Mouse (Mus musculus) gastrocnemius, adult 2 months (tissue): ENCODE results near the gene Ltbp1. TPM values are rescaled to one million over a fixed set of nuclear protein-coding genes. Genes with fewer than 3 reads are reported as not detected.
A peak's percentile ranks its signal among the peaks of the same experiment; 100 is the strongest.

ENCODE experiments used
- DNase-seq: peaks from one replicate; pipeline ENCODE4 v3.0.0; 2022
- H3K27ac ChIP-seq: fragments of 200-600 bp; 2 replicates; pipeline ENCODE4 v1.8.1; 2022; ENCODE audit warnings: mild to moderate bottlenecking
- H3K4me3 ChIP-seq: fragments of 200-600 bp; 2 replicates; pipeline ENCODE4 v1.8.1; 2022; ENCODE audit warnings: mild to moderate bottlenecking, moderate library complexity
- CTCF ChIP-seq: fragments of 200-600 bp; IDR thresholded peaks from 2 replicates; pipeline ENCODE4 v1.8.1; 2022; ENCODE audit warnings: antibody characterized with exemption, mild to moderate bottlenecking, moderate library complexity
- intact Hi-C: fragments of 180-260 bp; cut with DNase I; formaldehyde crosslinking; loops from one replicate; pipeline ENCODE4 v1.15.1; 2025
- total RNA-seq, 2 experiments: library from RNA; stranded (reverse); gene quantifications; 2 replicates each; pipeline ENCODE4 v1.2.3; 2021

Ltbp1 gene
- total RNA-seq, 2 experiments from 2014 or later: 8.9 to 11.0 TPM

DNA sequence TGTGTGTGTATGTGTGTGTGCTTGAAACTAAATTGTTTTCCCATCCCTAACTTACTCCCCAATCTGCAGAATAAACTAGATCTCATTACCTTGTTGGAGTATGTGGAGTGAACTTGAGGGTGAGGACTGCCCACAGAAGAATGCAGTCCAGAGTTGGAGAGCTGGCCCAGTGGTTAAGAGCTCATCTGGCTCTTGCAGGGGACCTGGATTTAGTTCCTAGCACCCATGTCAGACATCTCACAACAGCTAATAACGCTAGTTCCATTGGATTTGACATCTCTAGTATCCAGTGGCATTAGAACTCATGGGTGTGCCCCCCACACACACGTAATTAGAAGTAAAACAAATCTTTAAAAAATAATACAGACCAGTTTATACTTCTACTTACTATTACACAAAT lies 428.8 kb downstream of the Ltbp1 start:
- intact Hi-C loops: no loop called here
- H3K4me3 ChIP-seq: no peak overlapping the region
- no peak for TF ChIP-seq CTCF
- DNase-seq: no peak
- H3K27ac ChIP-seq: no peak overlapping the region

DNA sequence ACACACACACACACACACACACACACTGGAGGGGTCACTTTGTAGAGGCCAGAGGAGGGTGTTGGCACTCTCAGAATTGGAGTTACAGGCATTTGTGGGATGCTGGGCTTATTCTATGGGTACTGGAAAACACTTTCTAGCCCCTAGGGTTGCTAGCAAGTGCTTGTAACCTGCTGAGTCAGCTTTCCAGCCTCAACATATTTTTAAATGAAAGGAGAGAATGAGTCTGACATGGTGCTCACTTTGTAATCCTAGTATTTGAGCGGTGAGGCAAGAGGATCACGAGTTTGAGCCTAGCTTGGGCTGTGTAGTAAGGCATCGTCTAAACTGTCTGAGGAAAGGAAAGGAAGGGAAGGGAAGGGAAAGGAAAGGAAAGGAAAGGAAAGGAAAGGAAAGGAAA lies 429.5 kb downstream of the Ltbp1 start:
- no peak for TF ChIP-seq CTCF
- Histone ChIP-seq H3K27ac (peak overlapping the region; percentile 38; the same call in 1 of the 2 replicates), H3K4me3 (no peak overlapping the region)
- intact Hi-C loops: no loop called here
- no peak for DNase-seq

DNA sequence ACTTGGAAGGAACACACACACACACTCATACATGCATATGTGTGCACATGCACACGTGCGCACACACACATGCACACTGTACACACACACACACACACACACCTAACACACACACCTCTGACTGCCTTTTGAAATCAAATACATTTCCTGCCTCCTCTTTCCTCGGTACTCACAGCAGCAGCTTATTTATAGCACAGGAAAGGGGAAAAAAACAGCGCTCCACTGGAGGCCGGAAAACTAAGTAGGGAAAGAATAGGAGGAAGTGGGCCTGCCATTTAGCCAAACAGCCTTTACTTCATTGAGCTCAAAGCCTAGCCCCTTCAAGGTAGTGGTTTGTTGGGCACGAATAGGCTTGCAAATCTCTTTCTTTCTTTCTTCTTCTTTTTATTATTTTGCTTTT lies 430.2 kb downstream of the Ltbp1 start, which contains the start of gene Rasgrp3:
Gene Rasgrp3 (plus strand): TSS at position 298 of the 400 bp plus-strand sequence.
- Histone ChIP-seq H3K27ac (peak within 1 kb of the TSS; percentile 92), H3K4me3 (peak within 1 kb of the TSS; percentile 73)
- TF ChIP-seq CTCF: no peak
- peak; percentile 40 for DNase-seq
- intact Hi-C loops: no loop called here

DNA sequence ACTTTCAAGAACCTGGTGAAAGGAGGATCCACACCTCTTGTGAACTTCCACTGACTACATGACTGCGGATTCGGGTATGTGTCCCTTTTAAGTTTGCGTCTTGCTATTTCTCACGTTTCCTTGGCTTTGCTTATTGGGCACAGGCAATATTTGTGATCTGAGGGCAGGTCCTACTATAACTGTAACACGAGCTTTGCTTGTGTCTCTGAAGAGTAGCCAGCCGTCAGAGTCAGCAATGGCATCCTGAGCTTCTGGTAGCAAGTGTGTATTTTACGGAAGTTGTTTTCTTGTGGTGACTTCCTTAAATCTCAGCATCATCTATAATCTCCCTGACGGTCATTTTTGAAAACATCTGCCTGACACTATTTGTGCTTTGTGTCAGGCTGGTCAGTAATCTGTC lies 430.7 kb downstream of the Ltbp1 start:
- DNase-seq: peak; percentile 69
- intact Hi-C loops: no loop called here
- peak overlapping the region; percentile 92 for H3K27ac ChIP-seq

DNA sequence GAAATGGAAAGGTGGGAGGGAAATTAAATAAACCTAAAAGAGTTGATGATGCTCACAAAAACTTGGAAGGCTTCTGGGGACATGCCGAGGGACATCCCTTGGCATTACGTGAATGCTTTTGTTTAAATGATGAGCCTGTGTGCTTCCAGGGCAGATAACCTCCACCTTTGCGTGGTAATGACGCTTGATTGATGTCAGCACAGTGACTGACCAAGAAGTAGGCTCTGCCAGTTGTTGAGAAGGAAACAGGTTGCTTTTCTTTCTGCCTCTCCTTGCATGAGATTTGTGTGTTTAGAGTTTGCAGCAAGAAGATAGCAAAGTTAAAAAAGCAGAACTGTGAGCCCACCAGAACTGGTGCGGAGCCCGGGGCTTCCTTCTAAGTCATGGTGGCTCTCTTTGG lies 431.5 kb downstream of the Ltbp1 start:
- intact Hi-C loops: no loop called here
- Histone ChIP-seq H3K4me3 (peak overlapping the region; percentile 73), H3K27ac (peak overlapping the region; percentile 92)
- no peak for TF ChIP-seq CTCF
- no peak for DNase-seq

More for the DNA sequence above, 430.7 kb downstream of the Ltbp1 start:
- TF ChIP-seq CTCF: no peak
- H3K4me3 ChIP-seq: peak overlapping the region; percentile 73

DNA sequence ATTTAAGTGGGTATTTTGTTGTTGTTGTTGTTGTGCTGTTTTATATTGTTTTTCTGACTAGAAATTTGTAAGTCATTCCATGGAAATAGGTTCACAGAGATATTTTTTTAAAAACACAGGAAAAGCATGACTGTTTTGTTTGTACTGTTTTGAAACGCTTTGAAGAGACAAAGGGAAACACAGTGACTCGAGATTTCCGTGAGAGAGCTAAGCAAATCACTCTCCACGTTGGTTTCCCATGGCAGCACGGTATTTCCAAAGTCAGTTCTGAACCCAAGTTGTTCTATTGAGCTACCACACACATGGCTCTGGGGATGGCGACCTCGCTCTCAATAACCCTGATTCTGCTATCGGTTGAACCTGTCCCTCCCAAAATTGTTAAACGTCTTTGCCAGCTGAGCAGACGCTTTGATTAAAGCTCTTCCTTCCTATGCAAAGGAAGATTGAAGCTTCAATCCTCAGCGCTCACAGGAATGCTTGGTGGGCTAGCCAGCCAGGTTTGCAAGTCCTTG lies 431.9 kb downstream of the Ltbp1 start:
- Histone ChIP-seq H3K4me3 (peak overlapping the region; percentile 73), H3K27ac (peak overlapping the region; percentile 92)
- TF ChIP-seq CTCF: no peak
- no peak for DNase-seq
- intact Hi-C loops: no loop called here

DNA sequence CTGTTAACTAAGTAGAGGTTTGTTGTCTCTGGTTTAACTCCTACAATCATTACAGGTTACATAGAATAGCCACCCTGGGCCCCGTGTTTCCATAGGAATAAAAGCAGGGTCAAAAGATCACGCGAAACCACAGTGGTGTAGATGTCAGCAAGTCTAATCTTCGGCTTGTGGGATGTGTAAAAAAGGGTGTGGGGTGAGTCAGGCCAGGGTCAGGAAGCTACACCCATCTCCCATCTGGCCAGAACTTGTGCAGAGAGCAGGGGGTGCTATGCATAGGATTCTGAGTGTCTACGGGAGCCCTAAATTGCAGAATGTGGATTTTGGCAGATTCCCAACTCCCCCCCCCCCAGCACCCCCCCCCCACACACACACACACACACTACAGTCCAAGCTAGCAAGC lies 432.8 kb downstream of the Ltbp1 start:
- intact Hi-C loops: no loop called here
- TF ChIP-seq CTCF: no peak
- H3K4me3 ChIP-seq: peak overlapping the region; percentile 73
- H3K27ac ChIP-seq: peak overlapping the region; percentile 92
- DNase-seq: no peak

DNA sequence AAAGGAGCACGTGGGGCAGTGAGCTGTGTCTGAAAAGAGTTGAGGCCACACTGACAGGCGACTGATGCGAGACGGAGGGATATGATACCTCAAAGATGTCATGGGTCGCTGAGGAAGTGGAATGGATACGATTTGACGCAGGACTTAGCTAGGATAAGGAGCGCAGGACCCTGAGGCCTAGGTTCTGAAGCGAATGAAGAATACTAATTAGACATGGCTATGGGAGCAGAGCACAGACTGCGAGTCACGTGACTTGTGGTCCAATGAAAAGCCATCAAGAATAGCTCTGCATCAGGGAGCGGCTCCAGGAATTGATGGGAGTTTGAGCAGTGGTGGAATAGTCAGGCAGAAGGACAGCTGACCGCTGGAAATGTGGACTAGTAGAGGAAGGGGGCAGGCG lies 433.7 kb downstream of the Ltbp1 start:
- no peak for TF ChIP-seq CTCF
- intact Hi-C loops: no loop called here
- Histone ChIP-seq H3K4me3 (peak overlapping the region; percentile 73), H3K27ac (peak overlapping the region; percentile 92)
- no peak for DNase-seq

DNA sequence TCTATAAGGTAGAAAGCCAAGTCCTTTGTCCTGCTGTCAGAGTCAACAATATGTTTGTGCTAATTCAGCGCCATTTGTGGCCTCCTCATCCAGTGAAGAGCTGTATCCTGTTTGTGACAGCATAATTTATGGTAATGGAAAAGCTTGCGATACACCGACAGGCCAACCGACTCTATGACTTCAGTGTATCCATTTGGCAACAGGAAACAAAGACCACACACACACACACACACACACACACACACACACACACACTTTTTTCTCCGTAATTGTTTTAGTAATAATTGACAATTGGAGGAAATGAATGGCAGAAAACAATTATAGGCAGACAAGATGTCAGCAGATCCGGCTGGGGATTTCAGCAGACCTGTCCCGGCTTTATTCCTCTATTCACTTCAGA lies 435.3 kb downstream of the Ltbp1 start:
- no peak for TF ChIP-seq CTCF

DNA sequence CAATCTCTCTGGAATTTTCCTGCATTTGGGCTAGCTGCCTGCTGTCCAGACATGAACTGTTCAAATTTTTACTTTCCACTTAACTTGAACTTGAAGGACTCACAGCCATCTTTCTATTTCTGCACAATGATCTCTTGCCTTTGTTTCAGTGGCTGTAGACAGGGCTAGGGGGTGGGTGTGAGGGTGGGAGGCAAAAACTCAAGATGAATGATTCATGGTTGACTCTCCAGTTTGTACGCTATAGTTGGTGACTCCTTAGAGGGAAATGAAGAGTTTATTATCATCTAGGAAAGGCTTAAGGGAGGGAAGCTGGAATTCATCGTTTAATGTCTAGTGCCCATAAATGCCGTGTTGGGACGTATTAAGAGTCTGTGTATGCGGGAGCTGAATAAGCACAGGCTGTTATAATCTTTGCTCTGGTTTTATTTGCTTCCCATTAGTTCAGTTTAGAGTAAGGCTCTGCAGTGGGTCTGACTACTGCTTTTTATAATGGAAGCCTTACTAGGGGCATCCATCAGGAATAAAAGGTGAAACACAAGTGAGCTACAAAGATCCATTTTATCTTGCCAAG lies 436.0 kb downstream of the Ltbp1 start:
- TF ChIP-seq CTCF: no peak
- intact Hi-C loops: no loop called here
- DNase-seq: no peak
- Histone ChIP-seq H3K4me3 (peak overlapping the region; percentile 35), H3K27ac (peak overlapping the region; percentile 92)

More for the DNA sequence above, 435.3 kb downstream of the Ltbp1 start:
- peak overlapping the region; percentile 35 for H3K4me3 ChIP-seq
- intact Hi-C loops: no loop called here
- DNase-seq: no peak
- H3K27ac ChIP-seq: peak overlapping the region; percentile 92
